18 mouse cellular contexts compared by ENCODE assay signal in genomic region chr6:50503779-50504178, GRCm38 (mm10). TPM values are rescaled to one million over a fixed set of nuclear protein-coding genes. Genes with fewer than 3 reads are reported as not detected.
DNase-seq lines count a peak whose midpoint lies in the region; ATAC-seq and TF ChIP-seq lines count a peak whose summit lies in the region.
"Had no signal": no experiment of that assay in that cellular context is flagged by ENCODE, and none has a peak within 500 bp of the region (broad histone marks: within the 10 kb centered on the region; RNA-seq: fewer than 3 reads in every experiment).

No protein-coding gene starts in this region.

- peak; percentile 23 for DNase-seq in lung, embryonic 14.5 days
- no peak for DNase-seq in lung, postnatal 0 days (ENCODE audit: low spot score)
- no peak for DNase-seq in neural tube, embryonic 10.5 days (ENCODE audit: extremely low spot score, low spot score)
- no peak for DNase-seq in left cerebral cortex, postnatal 25 days (ENCODE audit: low spot score in 2 of 2)
- DNase-seq: adrenal gland, postnatal 10 days; B cell, adult 2 months; cerebellum, adult 9-10 months; layer of hippocampus, postnatal 36 days; lung, postnatal 4 days; right cerebral cortex, postnatal 14 days; thymus, adult 18-20 months had no signal

- H3K4me3 ChIP-seq in hindbrain, embryonic 13.5 days: no peak overlapping the region
- no peak overlapping the region for H3K4me3 ChIP-seq in hindbrain, embryonic 16.5 days (ENCODE audit: low read length)
- H3K4me3 ChIP-seq in lung, embryonic 14.5 days (ENCODE audit: low read depth, low read length): no peak overlapping the region
- no peak overlapping the region for H3K4me3 ChIP-seq in lung, postnatal 0 days (ENCODE audit: low read depth, low read length)
- H3K4me3 ChIP-seq in embryonic facial prominence, embryonic 12.5 days: no peak overlapping the region
- no peak overlapping the region for H3K4me3 ChIP-seq in liver, embryonic 15.5 days (replicated peaks)
- H3K4me3 ChIP-seq: heart, embryonic 13.5 days; midbrain, embryonic 15.5 days; neural tube, embryonic 12.5 days had no signal

- 0 out of 2 replicates have a peak, but pooled peaks cover 6% of the 10 kb centered on the region for H3K4me1 ChIP-seq in hindbrain, embryonic 13.5 days (replicated peaks)
- no peaks in the 10 kb centered on the region; the same call in 1 of the 2 replicates for H3K4me1 ChIP-seq in hindbrain, embryonic 16.5 days (ENCODE audit: control insufficient read depth, insufficient read depth, low read depth, low read length)
- no peaks in the 10 kb centered on the region for H3K4me1 ChIP-seq in lung, embryonic 14.5 days (ENCODE audit: insufficient read depth)
- H3K4me1 ChIP-seq in lung, postnatal 0 days (ENCODE audit: insufficient read depth, low read depth, low read length): no peaks in the 10 kb centered on the region
- no peaks in the 10 kb centered on the region for H3K4me1 ChIP-seq in embryonic facial prominence, embryonic 12.5 days
- peaks cover 5% of the 10 kb centered on the region; the same call in 1 of the 2 replicates for H3K4me1 ChIP-seq in liver, embryonic 15.5 days (replicated peaks)
- H3K4me1 ChIP-seq: heart, embryonic 13.5 days; neural tube, embryonic 12.5 days had no signal

- intact Hi-C loops in left cerebral cortex, postnatal 25 days (cut with DNase I): no loop called here

- 49% methylated on average over 8 of the region's 8 CpGs for WGBS in hindbrain, embryonic 13.5 days
- 42% methylated on average over 8 of the region's 8 CpGs for WGBS in hindbrain, embryonic 16.5 days
- 22% methylated on average over 8 of the region's 8 CpGs for WGBS in lung, embryonic 14.5 days
- 29% methylated on average over 8 of the region's 8 CpGs for WGBS in lung, postnatal 0 days
- WGBS in embryonic facial prominence, embryonic 12.5 days: 38% methylated on average over 8 of the region's 8 CpGs
- WGBS in liver, embryonic 15.5 days (ENCODE audit: insufficient replicate concordance): 54% methylated on average over 8 of the region's 8 CpGs

- no peaks in the 10 kb centered on the region for H3K36me3 ChIP-seq in hindbrain, embryonic 13.5 days
- no peaks in the 10 kb centered on the region for H3K36me3 ChIP-seq in hindbrain, embryonic 16.5 days (ENCODE audit: control insufficient read depth, insufficient read depth, low read length)
- H3K36me3 ChIP-seq in lung, embryonic 14.5 days (ENCODE audit: insufficient read depth): no peaks in the 10 kb centered on the region
- no peaks in the 10 kb centered on the region for H3K36me3 ChIP-seq in lung, postnatal 0 days (ENCODE audit: insufficient read depth, low read length)
- H3K36me3 ChIP-seq in embryonic facial prominence, embryonic 12.5 days: no peaks in the 10 kb centered on the region
- no peaks in the 10 kb centered on the region for H3K36me3 ChIP-seq in liver, embryonic 15.5 days (replicated peaks)
- H3K36me3 ChIP-seq: heart, embryonic 13.5 days; midbrain, embryonic 15.5 days; neural tube, embryonic 12.5 days had no signal

- H3K4me2 ChIP-seq in hindbrain, embryonic 13.5 days: no peak overlapping the region
- H3K4me2 ChIP-seq in hindbrain, embryonic 16.5 days (ENCODE audit: low read length): no peak overlapping the region
- H3K4me2 ChIP-seq in lung, embryonic 14.5 days: no peak overlapping the region
- H3K4me2 ChIP-seq in lung, postnatal 0 days (replicated peaks; ENCODE audit: low read depth, low read length): no peak overlapping the region
- no peak overlapping the region for H3K4me2 ChIP-seq in embryonic facial prominence, embryonic 12.5 days (replicated peaks)
- H3K4me2 ChIP-seq in liver, embryonic 15.5 days: peak overlapping the region; percentile 47; the same call in 1 of the 2 replicates
- H3K4me2 ChIP-seq: heart, embryonic 13.5 days; midbrain, embryonic 15.5 days; neural tube, embryonic 12.5 days had no signal

- no peak for TF ChIP-seq CTCF in lung, embryonic 14.5 days (IDR thresholded peaks at IDR 0.05; ENCODE audit: low read depth)
- TF ChIP-seq CTCF in lung, postnatal 0 days (IDR thresholded peaks at IDR 0.05): no peak

- no peak for TF ChIP-seq EP300 in lung, postnatal 0 days (IDR thresholded peaks at IDR 0.05)

- H3K9ac ChIP-seq in hindbrain, embryonic 13.5 days: no peak overlapping the region
- H3K9ac ChIP-seq in hindbrain, embryonic 16.5 days (ENCODE audit: low read depth, low read length): no peak overlapping the region
- no peak overlapping the region for H3K9ac ChIP-seq in lung, embryonic 14.5 days
- H3K9ac ChIP-seq in lung, postnatal 0 days (replicated peaks; ENCODE audit: low read depth): no peak overlapping the region
- H3K9ac ChIP-seq in embryonic facial prominence, embryonic 12.5 days: no peak overlapping the region
- no peak overlapping the region for H3K9ac ChIP-seq in liver, embryonic 15.5 days
- H3K9ac ChIP-seq: heart, embryonic 13.5 days; midbrain, embryonic 15.5 days; neural tube, embryonic 12.5 days had no signal

- no peaks in the 10 kb centered on the region for H3K27me3 ChIP-seq in hindbrain, embryonic 13.5 days
- no peaks in the 10 kb centered on the region for H3K27me3 ChIP-seq in hindbrain, embryonic 16.5 days (replicated peaks; ENCODE audit: control insufficient read depth, insufficient read depth, low read length)
- no peaks in the 10 kb centered on the region for H3K27me3 ChIP-seq in lung, embryonic 14.5 days (ENCODE audit: insufficient read depth, low read length)
- no peaks in the 10 kb centered on the region for H3K27me3 ChIP-seq in lung, postnatal 0 days (replicated peaks; ENCODE audit: insufficient read depth, low read length)
- no peaks in the 10 kb centered on the region for H3K27me3 ChIP-seq in embryonic facial prominence, embryonic 12.5 days
- no peaks in the 10 kb centered on the region for H3K27me3 ChIP-seq in liver, embryonic 15.5 days
- H3K27me3 ChIP-seq: heart, embryonic 13.5 days; midbrain, embryonic 15.5 days; neural tube, embryonic 12.5 days had no signal

- ATAC-seq in hindbrain, embryonic 13.5 days (ENCODE audit: low FRiP score): no peak
- no peak for ATAC-seq in hindbrain, embryonic 16.5 days
- ATAC-seq in lung, embryonic 14.5 days (ENCODE audit: insufficient read depth): no peak
- no peak for ATAC-seq in lung, postnatal 0 days
- no peak for ATAC-seq in embryonic facial prominence, embryonic 12.5 days (ENCODE audit: insufficient number of reproducible peaks, insufficient read depth, low FRiP score, low TSS enrichment)
- ATAC-seq in liver, embryonic 15.5 days (ENCODE audit: insufficient read depth): no peak
- ATAC-seq: midbrain, embryonic 15.5 days had no signal

- H3K9me3 ChIP-seq in hindbrain, embryonic 13.5 days: no peaks in the 10 kb centered on the region
- no peaks in the 10 kb centered on the region for H3K9me3 ChIP-seq in hindbrain, embryonic 16.5 days (ENCODE audit: control insufficient read depth, low read length)
- no peaks in the 10 kb centered on the region for H3K9me3 ChIP-seq in lung, embryonic 14.5 days (ENCODE audit: low read depth, low read length)
- no peaks in the 10 kb centered on the region for H3K9me3 ChIP-seq in lung, postnatal 0 days (ENCODE audit: low read length)
- no peaks in the 10 kb centered on the region for H3K9me3 ChIP-seq in embryonic facial prominence, embryonic 12.5 days
- no peaks in the 10 kb centered on the region for H3K9me3 ChIP-seq in liver, embryonic 15.5 days (replicated peaks)
- H3K9me3 ChIP-seq: heart, embryonic 13.5 days; midbrain, embryonic 15.5 days; neural tube, embryonic 12.5 days had no signal

- 0 out of 2 replicates have a peak overlapping the region, but pooled peaks have one; percentile 9 for H3K27ac ChIP-seq in hindbrain, embryonic 13.5 days
- H3K27ac ChIP-seq in hindbrain, embryonic 16.5 days (ENCODE audit: low read depth, low read length): no peak overlapping the region
- no peak overlapping the region for H3K27ac ChIP-seq in lung, embryonic 14.5 days (ENCODE audit: low read depth)
- H3K27ac ChIP-seq in lung, postnatal 0 days (ENCODE audit: low read length): no peak overlapping the region
- H3K27ac ChIP-seq in embryonic facial prominence, embryonic 12.5 days: 0 out of 2 replicates have a peak overlapping the region, but pooled peaks have one; percentile 46
- no peak overlapping the region for H3K27ac ChIP-seq in liver, embryonic 15.5 days (replicated peaks)
- H3K27ac ChIP-seq: heart, embryonic 13.5 days; midbrain, embryonic 15.5 days; neural tube, embryonic 12.5 days had no signal

RNA-seq across cellular contexts. Expression of gene Osbpl3, which starts 47.8 kb away (rescaled TPM):
- 4.6 and 4.8 TPM in 2 replicates for polyA plus RNA-seq in hindbrain, embryonic 13.5 days (2015; fragmentation: Nextera tagmentation; extraction: Ambion mirVana)
- polyA plus RNA-seq in hindbrain, embryonic 16.5 days (2015; fragmentation: Nextera tagmentation; extraction: Ambion mirVana): 4.5 TPM in 2 replicates
- polyA plus RNA-seq in lung, embryonic 14.5 days (2014; fragmentation: Nextera tagmentation; extraction: Ambion mirVana): 4.1 and 5.7 TPM in 2 replicates
- 4.7 TPM in 2 replicates for polyA plus RNA-seq in lung, postnatal 0 days (2015; fragmentation: Nextera tagmentation; extraction: Ambion mirVana)
- polyA plus RNA-seq in embryonic facial prominence, embryonic 12.5 days (2016; fragmentation: Nextera tagmentation; extraction: Ambion mirVana): 12.0 and 12.7 TPM in 2 replicates
- 0.64 and 0.74 TPM in 2 replicates for polyA plus RNA-seq in liver, embryonic 15.5 days (2015; fragmentation: Nextera tagmentation; extraction: Ambion mirVana)
- 10 to 100 TPM; 35.0 to 40.1 TPM for total RNA-seq in left cerebral cortex, postnatal 25 days (2021)

Comparison
In these comparisons a context has a peak if more than half of its experiments do, and no peak if none do; other contexts are left out.
1. H3K27ac ChIP-seq: peak in hindbrain, embryonic 13.5 days (single experiment) and embryonic facial prominence, embryonic 12.5 days (single experiment); none in hindbrain, embryonic 16.5 days (single experiment), lung, embryonic 14.5 days (single experiment), lung, postnatal 0 days (single experiment) and liver, embryonic 15.5 days (single experiment).